Mouse (Mus musculus) heart, adult 11 months (tissue): Measurements from ENCODE around the gene Aebp1.
"Not testable (repeated sequence)": the region's sequence is repeated elsewhere in the genome, so short reads cannot be mapped to it uniquely, and the experiment has no call there.

Source experiments
- DNase-seq: peaks from one replicate; pipeline ENCODE4 v3.0.0; 2022

Gene Aebp1

GRCm38 (mm10) chr11:5856479-5857130 is 5.1 kb upstream of the Aebp1 start:
- DNase-seq: peak; percentile 91

GRCm38 (mm10) chr11:5858723-5859122 is 3.0 kb upstream of the Aebp1 start:
- DNase-seq: no peak

GRCm38 (mm10) chr11:5859883-5860550 is 1.7 kb upstream of the Aebp1 start:
- DNase-seq: peak; percentile 89

GRCm38 (mm10) chr11:5860639-5861038 is 1.1 kb upstream of the Aebp1 start:
- no peak for DNase-seq

GRCm38 (mm10) chr11:5862394-5863105 is 803 bp downstream of the Aebp1 start:
- DNase-seq: peak; percentile 93

GRCm38 (mm10) chr11:5867196-5867595 is 5.4 kb downstream of the Aebp1 start:
- no peak for DNase-seq

- DNase-seq: peak; percentile 90
These were observed 6.6 kb downstream of the Aebp1 start for GRCm38 (mm10) chr11:5868324-5868723.

GRCm38 (mm10) chr11:5869331-5869730 is 7.6 kb downstream of the Aebp1 start:
- no peak for DNase-seq

GRCm38 (mm10) chr11:5870069-5870468 is 8.3 kb downstream of the Aebp1 start:
- DNase-seq: no peak

- no peak for DNase-seq
These were observed 11.0 kb downstream of the Aebp1 start for GRCm38 (mm10) chr11:5872707-5873106.

GRCm38 (mm10) chr11:5873192-5873591 is 11.4 kb downstream of the Aebp1 start:
- DNase-seq: no peak

- no peak for DNase-seq
These were observed 15.7 kb downstream of the Aebp1 start for GRCm38 (mm10) chr11:5877421-5877820.

GRCm38 (mm10) chr11:5877921-5878526 is 16.3 kb downstream of the Aebp1 start, which contains the start of gene Pold2:
Gene Pold2, minus strand, starts transcription at chr11:5878292.
- peak; percentile 100 for DNase-seq

- DNase-seq: no peak
These were observed 16.9 kb downstream of the Aebp1 start for GRCm38 (mm10) chr11:5878661-5879060.

GRCm38 (mm10) chr11:5879905-5880304 is 18.2 kb downstream of the Aebp1 start:
- DNase-seq: no peak

GRCm38 (mm10) chr11:5882518-5882917 is 20.8 kb downstream of the Aebp1 start:
- no peak for DNase-seq

- DNase-seq: no peak
These were observed 24.4 kb downstream of the Aebp1 start for GRCm38 (mm10) chr11:5886187-5886586.

GRCm38 (mm10) chr11:5887250-5887649 is 25.5 kb downstream of the Aebp1 start:
- no peak for DNase-seq

- not testable (repeated sequence) for DNase-seq
These were observed 26.8 kb downstream of the Aebp1 start for GRCm38 (mm10) chr11:5888563-5888962.

- DNase-seq: peak; percentile 97
These were observed 30.4 kb downstream of the Aebp1 start for GRCm38 (mm10) chr11:5892151-5892591.

- no peak for DNase-seq
These were observed 31.1 kb downstream of the Aebp1 start for GRCm38 (mm10) chr11:5892810-5893368.

GRCm38 (mm10) chr11:5893807-5894206 is 32.1 kb downstream of the Aebp1 start:
- DNase-seq: no peak

GRCm38 (mm10) chr11:5897230-5897629 is 35.5 kb downstream of the Aebp1 start:
- no peak for DNase-seq
